Mouse (Mus musculus) heart, adult 2 months (tissue): ENCODE results near the gene Rfc2.

Source experiments
- CTCF ChIP-seq: fragments of 200-600 bp; IDR thresholded peaks from 2 replicates; pipeline ENCODE4 v1.8.1; 2022; ENCODE audit warnings: antibody characterized with exemption, mild to moderate bottlenecking, moderate library complexity
- EP300 ChIP-seq: fragments of 200-500 bp; IDR thresholded peaks from 2 replicates; pipeline ENCODE4 v1.6.1; 2011; ENCODE audit warnings: low read depth, low read length, control low read depth; ENCODE audit not compliant: insufficient read depth
- POLR2A ChIP-seq: fragments of 200-500 bp; IDR thresholded peaks from 2 replicates; pipeline ENCODE4 v1.6.1; 2011; ENCODE audit warnings: mild to moderate bottlenecking, low read depth, low read length, control low read depth; ENCODE audit not compliant: insufficient read depth

- TF ChIP-seq EP300 = no peak
- no peak for TF ChIP-seq POLR2A
- no peak for TF ChIP-seq CTCF
Measured at GRCm38 (mm10) chr5:134593093-134593492, 11.9 kb downstream of the Rfc2 start.
